Mouse (Mus musculus): ENCODE results near the gene Nipbl.
"Not testable (repeated sequence)": the region's sequence is repeated elsewhere in the genome, so short reads cannot be mapped to it uniquely, and the experiment has no call there.

Gene Nipbl

GRCm38 (mm10) chr15:8294150-8294549, 150.1 kb downstream of the Nipbl start:
- no peak for DNase-seq (ENCODE audit: low spot score)

DNA sequence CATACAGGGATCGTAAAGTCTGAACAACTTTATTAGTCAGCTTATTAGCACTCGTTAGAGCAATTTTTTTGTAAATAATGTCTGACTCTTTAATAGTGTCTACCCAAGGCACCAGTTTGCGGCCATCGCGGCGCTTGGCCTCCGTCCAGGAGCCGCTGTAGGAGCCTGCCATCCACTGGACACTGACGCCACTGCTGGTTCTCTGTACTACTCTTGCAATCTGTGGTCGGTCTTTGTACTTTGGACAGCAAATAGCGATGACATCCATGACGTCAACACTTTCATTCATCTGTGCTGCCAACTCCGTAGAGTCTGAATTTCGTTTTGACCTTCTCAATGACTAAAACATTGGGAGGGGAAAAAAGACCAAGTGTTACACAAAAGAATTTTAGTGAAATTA, 153.0 kb downstream of the Nipbl start:
- DNase-seq (ENCODE audit: low spot score): no peak

GRCm38 (mm10) chr15:8282155-8282554, 162.1 kb downstream of the Nipbl start:
- DNase-seq (ENCODE audit: low spot score): no peak

DNA sequence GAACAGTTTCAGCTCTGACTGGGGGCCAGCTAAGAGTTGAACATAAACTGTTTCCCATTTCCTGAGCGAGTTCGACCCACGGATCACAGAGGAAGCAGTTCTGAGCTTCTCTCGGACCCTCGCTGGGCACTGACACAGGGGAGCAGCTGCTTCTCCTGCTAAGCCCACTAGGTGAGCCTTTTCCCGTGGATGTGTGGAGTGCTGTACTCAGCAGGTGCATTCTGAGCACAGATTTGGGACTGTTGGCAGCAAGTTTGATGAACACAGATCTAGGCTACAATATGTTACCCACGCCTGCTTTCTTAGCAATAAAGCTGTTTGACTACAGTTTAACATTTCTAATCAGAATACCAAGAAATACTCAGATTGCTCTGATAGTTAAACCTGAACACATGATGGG, 162.6 kb downstream of the Nipbl start:
- DNase-seq (ENCODE audit: low spot score): no peak

- peak; percentile 83 for DNase-seq (ENCODE audit: low spot score)
Measured at GRCm38 (mm10) chr15:8279929-8280610, 164.2 kb downstream of the Nipbl start.

DNA sequence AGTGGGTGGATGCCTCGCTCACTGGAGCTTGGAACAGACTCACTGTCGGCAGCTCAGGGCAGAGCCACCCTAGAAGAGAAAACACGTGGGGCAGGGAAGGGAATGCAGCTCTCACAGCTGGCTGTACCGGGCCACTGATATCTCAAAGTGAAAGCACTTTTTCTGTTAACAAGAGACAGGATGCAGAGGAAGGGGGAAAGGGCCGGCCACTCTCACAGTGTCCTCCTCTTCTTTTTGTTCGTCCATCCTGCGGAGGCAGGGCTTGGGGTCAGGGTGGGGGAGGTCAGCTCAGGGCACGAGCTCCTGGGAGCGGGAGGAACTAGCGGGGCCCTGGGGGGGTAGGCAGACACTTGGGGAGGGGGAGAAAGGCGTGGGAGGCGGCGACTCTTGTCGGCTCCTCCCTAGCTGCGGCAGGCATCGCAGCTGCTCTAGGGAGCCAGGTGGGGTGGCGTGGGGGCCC, 164.9 kb downstream of the Nipbl start:
- DNase-seq (ENCODE audit: low spot score): peak; percentile 38

DNA sequence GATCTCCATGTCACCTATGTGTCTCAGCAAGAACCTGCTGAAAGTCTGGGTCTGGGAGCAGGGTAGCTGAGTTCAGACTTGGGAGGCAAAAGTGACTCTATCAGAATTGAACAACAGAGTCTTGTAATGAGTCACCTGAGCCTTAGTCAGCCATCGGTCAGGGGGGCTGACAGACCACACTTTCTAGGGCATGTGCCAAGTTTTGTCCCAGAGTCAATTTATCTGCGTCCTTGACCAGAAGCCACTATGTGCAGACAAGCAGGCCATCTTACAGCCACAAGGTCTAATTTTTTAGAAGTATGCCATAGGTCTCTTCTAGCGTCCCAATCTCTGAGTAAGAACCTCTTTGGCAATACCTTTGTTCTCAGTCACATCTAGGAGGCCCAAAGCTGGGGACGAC, 166.3 kb downstream of the Nipbl start:
- not testable (repeated sequence) for DNase-seq (ENCODE audit: low spot score)

DNA sequence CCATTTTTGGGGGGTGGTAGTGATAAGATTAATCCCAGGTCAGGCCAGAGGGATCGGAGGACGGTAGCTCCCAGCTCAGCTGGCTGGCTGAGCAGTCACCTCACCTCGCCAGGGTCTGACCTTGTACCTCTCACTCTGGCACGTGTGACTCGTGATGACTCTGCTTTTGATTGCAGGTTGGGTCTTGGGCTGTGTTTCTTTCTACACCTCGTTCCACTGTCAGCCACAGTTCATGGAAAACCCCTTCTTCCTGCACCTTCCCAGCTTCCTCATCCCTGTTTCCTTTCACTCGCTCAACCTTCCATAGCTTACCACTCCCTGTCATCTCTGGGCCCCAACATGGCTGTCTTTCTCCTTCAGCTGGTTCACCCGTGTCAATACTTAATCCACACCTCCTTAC, 172.3 kb downstream of the Nipbl start:
- no peak for DNase-seq (ENCODE audit: low spot score)

DNA sequence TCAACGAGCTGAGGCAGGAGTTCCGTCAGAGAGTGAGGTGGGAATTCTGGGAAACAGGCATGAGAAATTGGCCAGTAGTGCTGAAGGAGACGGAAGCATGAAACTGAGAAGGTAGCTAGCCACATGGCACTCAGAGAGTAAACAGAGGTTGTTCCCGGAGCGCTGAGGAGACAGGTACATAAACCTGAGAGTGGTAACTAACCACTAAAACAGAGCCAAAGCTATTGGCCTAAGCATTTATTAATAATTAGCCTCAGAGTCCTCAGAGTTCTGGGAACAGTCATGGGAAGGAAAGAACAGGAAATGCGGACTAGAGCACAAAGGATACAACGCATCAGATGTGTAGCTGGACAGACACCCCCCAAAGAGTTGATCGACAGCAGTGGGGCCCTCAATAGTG, 176.0 kb downstream of the Nipbl start:
- DNase-seq (ENCODE audit: low spot score): no peak

GRCm38 (mm10) chr15:8267211-8267610, 177.1 kb downstream of the Nipbl start:
- DNase-seq (ENCODE audit: low spot score): no peak

- no peak for DNase-seq (ENCODE audit: low spot score)
Measured at GRCm38 (mm10) chr15:8265946-8266345, 178.3 kb downstream of the Nipbl start.

Data from MN1 (cell line).